Mouse (Mus musculus) right cerebral cortex, adult 2 months (tissue): ENCODE measurements around the gene Tmem101.

ENCODE experiments used
- DNase-seq, 2 experiments: peaks; one replicate each; pipeline ENCODE4 v3.0.0; 2021 to 2022; ENCODE audit warnings: low spot score in 2 of 2

Gene Tmem101

DNA sequence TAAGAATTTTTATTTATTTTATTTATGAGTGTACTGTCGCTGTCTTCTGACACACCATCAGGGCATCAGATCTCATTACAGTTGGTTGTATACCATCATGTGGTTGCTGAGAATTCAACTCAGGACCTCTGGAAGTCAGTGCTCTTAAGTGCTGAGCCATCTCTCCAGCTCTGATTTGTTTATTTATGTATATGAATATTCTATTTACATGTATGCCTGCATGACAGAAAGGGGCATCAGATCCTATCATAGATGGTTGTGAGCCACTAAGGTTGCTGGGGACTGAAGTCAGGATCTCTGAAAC is 534 bp upstream of the Tmem101 start:
- DNase-seq = no peak

DNA sequence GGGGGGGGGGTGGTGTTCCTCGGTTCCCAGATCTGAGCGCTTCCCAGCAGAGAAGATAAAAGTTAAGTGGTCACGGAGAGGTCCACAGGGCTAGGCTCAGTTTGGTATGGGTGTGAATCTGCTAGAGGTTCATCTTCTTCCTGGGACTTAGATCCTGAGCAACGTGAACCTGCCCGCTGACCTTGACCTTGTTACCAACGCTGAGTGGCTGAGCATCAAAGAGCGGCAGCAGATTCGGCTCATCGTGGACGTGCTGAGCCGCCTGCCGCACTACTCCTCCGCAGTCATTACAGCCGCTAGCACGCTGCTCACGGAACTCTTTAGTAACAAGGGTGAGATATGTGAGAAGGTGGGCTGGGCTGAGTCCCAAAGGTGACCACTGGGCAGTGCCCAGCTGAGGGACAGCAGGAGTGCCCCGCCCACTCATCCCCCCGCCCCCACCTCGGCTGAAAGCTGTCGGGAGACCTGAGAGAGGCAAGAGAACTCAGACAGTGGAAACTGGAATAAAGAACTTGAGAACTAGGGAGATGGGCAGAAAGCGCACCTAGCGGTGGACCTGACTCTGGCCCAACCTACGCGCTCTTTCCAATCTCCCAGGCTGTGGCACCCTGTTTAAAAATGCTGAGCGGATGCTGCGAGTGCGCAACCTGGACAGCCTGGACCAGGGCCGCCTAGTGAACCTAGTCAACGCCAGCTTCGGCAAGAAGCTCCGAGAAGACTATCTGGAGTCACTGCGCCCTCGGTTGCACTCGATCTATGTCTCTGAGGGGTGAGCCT is 8.8 kb downstream of the Tmem101 start:
- DNase-seq = no peak

DNA sequence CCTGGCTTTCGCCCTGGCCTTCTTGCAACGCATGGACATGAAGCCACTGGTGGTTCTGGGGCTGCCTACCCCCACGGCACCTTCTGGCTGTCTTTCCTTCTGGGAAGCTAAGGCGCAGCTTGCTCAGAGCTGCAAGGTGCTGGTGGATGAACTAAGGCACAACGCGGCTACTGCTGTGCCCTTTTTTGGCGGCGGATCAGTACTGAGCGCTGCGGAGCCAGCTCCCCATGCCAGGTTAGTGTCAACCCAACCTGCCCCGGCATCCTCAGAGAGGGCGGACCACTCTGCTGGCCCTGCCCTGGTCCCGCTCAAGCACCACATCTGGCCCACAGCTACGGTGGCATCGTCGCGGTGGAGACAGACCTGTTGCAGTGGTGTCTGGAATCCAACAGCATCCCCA is 9.7 kb downstream of the Tmem101 start:
- no peak for DNase-seq

DNA sequence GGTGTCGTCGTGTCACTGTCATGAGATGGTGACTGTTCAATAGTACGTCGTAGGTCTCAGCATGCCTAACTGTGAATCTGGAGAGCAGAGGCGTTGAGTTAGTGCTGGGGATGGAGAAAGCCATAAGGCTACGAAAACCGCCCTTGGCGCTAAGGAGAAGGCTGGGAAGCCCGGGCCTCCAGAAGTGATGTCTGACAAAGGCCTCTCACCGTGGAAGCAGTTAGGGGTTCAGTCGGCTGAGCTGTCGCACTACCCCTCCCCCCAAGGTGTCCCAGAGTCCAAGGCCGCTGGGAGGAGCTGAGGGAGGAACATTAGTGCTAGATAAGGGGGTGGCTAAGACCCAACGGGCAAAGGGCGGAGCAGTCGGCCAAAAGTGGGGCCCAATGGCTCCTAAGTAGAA is 10.2 kb downstream of the Tmem101 start:
- DNase-seq = no peak

DNA sequence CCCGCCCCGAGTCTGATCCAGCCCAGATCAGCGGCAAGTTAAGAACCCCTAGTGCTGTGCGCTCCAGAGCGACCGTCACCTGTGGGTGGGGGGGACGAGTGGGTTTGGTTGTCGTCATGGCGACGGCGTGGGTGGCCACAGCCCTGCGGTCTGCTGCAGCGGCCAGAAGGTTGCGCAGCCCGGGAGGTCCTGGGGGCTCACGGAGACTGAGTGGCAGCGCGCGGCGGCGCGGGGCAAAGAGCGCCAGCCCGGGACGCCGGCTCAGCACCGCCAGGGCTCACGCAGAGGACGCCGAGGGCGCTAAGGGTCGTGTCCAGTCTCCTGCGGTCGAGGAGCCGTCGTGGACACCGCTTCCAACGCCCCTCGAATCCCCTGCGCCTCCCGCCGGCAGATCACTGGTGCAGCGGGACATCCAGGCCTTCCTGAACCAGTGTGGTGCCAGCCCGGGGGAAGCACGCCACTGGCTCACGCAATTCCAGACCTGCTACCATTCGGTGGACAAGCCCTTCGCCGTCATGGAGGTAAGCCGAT is 10.7 kb downstream of the Tmem101 start, which contains the start of gene Nags:
Gene Nags (plus strand): TSS at position 43 of the 531 bp plus-strand sequence.
- DNase-seq = no peak

DNA sequence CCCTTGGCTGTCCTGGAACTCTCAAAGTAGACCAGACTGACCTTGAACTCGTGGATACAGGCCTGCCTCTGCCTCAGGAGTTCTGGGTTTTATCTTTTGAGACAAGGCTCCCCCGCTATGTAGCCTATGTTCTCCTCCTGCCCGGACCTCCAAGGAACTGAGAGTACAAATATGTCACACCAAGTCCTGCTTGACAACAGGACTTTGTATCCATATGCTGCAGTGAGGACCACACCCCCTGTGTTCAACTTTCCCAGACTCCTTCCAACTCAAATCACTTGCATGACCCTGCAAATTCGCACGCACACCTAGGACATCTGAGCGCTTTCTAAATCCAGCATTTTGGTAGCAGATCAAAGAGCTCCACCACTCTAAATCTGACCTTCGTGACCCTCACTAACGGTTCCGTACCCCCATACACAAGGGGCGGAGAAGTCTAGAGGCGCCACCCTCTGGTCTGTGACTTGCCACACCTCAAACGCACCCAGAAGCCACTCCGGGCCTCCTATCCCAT is 11.2 kb downstream of the Tmem101 start:
- no peak for DNase-seq

DNA sequence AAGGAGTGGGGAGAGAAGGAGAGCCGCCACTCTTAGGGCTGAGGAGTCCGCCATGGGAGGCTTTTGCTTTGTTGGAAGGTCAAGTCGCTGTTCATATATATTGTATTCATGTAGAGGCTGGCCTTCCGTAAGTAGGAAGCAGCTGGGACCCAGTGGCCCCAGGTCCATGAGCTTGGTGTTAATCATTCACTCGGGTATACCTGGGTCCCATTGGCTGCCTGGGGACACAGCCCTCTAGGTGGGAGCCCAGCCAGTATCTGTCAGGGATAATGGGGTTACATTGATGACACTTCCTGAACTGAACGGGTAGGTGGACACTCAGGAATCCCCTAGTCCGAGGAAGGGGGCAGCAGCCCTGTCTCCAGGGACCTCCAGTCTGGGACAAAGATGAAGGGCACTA is 13.8 kb downstream of the Tmem101 start:
- DNase-seq = no peak

DNA sequence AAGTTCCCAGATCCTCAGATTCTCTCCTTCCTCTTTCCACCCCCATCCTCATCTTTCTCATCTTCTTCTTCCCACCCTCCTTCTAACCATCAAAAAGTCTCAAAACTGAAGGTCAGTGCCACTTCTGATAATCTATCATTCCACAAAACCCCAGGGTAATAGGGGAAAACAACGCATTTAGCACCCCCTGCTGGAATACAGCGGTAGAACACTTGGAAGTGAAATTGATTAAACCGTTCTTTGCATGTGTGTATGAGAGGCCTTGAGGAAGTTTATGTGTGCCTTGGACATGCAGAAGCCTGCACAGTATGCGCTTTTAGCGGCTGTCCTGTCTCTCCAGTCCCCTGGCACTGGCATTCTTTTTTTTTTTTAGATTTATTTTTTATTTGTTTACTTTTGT is 15.7 kb downstream of the Tmem101 start:
- DNase-seq = peak; percentile 80 to 82

DNA sequence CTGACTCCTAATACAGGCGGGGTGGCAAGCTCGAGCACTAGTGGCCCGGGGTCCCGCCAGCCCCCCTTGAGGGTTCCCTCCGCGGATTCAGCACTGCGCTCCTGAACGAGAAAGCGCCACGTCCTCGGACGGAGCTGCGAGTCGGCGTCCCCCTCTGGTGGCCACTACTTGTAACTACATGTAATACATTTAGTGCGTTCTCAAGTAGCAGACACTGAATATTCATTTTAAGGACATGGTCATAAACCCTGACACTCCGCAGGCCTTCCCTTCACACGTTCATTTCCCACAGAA is 17.8 kb downstream of the Tmem101 start:
- peak; percentile 66 to 73 for DNase-seq

DNA sequence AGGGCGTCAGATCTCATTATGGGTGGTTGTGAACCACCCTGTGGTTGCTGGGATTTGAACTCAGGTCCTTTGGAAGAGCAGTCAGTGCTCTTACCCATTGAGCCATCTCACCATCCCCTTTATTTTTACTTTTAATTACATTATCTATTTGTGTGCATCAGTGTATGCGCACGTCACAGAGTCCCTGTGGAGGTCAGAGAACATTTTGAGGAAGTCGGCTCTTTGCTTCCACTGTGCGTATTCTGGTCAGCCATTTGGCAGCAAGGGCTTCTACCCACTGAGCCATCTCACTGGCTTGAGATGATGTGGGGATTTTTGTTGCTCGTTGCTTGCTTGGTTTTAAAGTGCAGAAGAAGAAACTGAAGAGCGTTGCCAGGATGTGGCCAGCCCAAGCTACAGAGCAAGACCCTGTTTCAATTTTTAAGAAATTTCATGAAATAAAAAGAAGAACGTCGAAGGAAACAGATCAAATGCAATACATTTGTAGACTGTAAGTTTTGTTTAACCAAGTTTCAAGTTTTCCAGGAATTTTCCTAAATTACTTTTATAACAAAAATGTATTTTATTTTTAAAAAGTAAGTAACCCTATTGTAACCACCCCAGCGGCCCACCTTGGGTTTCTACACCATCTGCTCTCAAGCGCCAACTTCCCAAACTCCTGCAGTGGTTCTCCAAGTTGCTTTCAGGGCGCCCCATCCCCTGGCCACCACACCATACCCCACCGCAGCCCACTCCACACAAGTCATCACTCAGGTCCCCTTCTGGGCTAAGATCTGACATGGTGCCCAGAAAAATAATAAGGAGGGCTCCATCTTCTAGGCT is 18.4 kb downstream of the Tmem101 start:
- DNase-seq = no peak

DNA sequence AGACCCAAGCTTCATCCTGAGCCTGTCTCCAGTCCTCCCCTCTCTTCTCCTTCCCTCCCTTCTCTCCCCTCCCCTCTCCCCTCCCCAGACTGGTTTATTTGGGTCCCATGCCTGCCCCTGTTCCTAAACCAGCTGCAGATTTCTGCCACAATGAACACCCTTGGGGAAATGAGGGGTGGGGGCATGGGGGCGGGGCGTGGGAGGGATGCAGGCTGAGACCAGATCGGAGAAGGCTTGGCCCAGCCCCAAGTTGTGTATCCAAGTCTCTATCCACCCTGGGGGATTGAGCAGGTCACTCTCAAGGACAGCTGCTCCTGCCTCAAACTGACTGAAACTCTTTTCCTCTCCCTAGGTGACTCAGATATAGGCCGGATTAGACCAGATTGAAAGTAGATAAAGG is 21.7 kb downstream of the Tmem101 start:
- no peak for DNase-seq

DNA sequence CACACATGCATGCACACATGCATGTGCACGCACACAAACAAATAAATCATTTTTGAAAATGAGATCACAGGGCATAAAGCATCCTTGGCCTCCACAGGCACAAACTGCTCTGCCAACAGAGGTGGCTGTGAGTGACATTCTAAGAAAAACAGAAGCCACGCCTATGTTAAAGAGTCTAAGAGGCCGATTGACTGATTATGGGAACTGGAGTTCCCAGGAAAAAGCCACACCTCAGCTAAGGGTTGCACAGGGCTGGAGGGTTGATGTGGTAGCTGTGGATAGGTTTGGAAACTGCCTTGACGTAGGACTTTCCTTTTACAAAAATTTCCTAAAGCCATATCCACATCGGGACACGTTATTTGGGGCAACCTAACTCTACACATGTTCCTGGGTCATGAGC is 38.8 kb downstream of the Tmem101 start:
- DNase-seq = no peak

DNA sequence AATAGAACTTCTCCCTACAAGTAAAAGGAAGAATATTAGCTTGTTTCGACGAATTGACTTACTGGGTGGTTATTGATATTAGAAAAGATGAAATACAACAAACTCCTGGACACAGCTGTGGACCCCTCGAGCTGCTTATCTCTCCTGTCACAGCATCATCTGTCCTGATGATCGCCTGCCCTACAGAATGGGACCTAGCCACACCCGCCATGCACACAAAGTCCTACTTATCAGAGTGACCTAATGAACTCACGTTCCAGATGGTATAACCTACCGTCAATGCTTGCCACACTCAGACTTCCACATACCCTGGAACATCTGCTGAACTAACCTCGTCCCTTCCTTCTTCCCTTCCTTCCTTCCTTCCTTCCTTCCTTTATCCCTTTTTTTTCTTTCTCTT is 40.0 kb downstream of the Tmem101 start:
- no peak for DNase-seq

DNA sequence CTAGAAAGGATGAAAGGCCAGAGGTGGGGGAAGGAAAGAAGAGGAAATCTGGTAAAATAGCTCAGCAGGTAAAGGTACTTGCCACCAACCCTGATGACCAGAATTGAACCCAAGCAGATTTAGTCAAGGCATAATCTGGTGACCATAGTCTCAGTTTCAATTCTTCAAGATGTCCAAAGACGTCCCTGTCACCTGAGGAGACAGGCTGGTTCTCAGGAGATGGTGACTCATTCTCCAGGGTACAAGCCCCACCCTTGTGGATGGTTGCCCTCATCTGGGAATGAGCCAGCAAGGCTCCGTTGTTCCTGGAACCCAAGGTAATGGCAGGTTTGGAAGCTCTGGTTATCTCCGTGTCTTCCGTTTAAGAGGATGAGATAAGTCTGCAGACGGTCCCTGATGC is 44.6 kb downstream of the Tmem101 start:
- no peak for DNase-seq

DNA sequence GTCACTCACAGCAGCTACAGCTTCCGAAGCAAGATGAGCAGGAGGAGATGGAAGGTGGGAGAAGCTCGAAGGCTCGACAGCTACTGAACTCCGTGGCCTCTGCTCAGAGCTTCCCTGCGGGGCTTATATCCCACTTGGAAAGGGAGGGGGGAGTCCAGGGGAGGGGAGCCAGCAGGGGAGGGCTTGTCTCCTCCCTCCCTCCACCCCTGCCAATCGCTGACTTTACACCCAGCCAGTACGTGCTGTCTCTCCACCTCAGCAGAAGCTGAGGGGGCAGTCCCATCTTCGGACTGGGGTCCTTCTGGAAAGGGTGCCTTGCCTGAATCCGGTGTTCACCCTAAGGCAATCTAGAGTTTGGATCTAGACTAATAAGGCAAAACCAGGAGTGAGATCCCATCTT is 48.5 kb downstream of the Tmem101 start, which contains the start of gene Pyy:
Gene Pyy (minus strand): TSS at position 101 of the 400 bp plus-strand sequence.
- DNase-seq = no peak

DNA sequence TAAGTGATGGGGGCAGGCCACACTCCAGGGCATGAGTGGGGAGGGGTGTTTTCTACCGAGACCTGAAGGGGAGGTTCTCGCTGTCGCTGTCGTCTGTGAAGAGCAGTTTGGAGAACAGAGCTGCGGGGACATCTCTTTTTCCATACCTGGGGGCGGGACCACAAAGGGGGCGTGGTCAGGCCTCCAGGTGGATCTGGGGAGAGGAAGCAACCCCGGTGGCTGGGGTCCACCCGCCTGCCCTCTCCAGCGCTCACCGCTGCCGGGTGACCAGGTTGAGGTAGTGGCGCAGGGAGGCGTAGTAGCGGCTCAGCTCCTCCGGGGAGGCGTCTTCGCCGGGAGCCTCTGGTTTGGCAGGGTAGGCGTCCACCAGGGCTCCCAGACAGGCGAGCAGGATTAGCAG is 49.3 kb downstream of the Tmem101 start:
- DNase-seq = no peak
